Mouse (Mus musculus) bone marrow macrophage, adult 2 months (primary cell): Measurements from ENCODE around the gene Proser3.

Experiments
- CTCF ChIP-seq: IDR thresholded peaks from 2 replicates; pipeline ENCODE4 v1.5.1; 2012; ENCODE audit warnings: low read depth, mild to moderate bottlenecking, low read length, moderate library complexity
- POLR2A ChIP-seq: IDR thresholded peaks from 2 replicates; pipeline ENCODE4 v1.6.1; 2012; ENCODE audit warnings: mild to moderate bottlenecking, low read depth, low read length, borderline replicate concordance

- TF ChIP-seq CTCF = no peak
- no peak for TF ChIP-seq POLR2A
Observed at GRCm38 (mm10) chr7:30590927-30591604, 39.0 kb upstream of the Proser3 start.
